Mouse (Mus musculus): Measurements from ENCODE around the gene Mindy4b-ps. TPM values are rescaled to one million over a fixed set of nuclear protein-coding genes. Genes with fewer than 3 reads are reported as not detected.

Gene Mindy4b-ps
- polyA plus RNA-seq, 1 experiment from 2014 or later: not detected

DNA sequence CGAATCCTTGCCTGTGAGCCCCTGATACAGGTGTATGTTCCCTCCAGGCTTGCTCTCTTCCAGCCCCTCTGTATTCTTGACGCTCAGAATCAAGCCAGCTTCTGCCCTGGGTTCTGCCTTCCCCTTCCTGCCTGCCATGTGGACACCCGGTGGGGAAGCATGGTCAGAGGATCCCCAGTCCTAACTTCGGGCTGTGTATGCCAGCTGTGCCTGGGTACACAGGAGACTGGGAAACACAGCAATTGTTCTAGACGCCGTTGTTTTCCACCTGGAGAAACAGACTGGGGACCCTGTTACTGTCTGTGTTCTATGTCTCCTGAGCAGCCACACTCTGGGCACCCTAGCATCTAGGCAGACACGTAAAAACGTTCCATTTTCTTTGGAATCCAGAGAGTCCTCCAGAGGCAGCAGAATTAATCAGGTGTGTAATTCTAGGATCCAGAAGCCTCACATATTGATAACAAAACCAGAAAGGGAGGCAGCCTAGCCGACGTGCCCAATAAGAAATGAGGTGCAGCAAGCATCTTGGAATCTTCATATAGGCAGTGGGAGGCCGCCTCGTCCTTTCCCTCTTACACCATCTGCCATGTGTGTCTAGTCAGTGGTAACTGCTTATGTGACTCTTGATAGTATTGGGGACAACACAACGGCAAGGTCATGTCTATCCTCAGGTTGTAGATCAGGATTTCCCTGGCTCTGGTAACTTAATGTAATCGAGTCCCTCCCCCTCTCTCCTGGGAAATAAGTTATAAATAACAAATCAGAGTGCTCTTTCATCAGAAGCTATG lies 6.4 kb upstream of the Mindy4b-ps start:
- no peak for ATAC-seq (ENCODE audit: low read depth)
- 62% methylated on average over 14 of the region's 14 CpGs for WGBS (ENCODE audit: insufficient replicate concordance)

DNA sequence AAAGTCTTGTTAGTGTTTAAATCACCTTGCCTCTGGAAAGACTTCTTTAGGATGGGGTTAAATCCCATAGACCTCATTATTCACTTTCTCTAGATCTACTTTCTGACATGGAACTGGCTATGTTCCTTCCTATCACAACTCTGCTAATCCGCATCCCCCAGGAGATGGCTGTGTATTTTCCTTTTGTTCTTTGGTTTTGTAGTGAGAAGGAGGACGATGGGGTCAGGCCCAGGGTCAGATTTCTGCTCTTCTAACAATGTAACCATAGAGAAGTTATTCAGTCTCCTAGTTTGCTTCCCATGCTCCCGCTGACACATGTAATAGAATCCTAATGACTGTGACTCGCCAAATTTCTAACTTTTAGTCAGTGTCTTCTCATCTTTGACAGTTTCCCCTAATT lies 4.2 kb upstream of the Mindy4b-ps start:
- no peak overlapping the region for H3K9ac ChIP-seq (ENCODE audit: low read depth, low read length)
- H3K27ac ChIP-seq (ENCODE audit: low read length): no peak overlapping the region
- H3K4me3 ChIP-seq (ENCODE audit: low read depth, low read length): no peak overlapping the region
- no peak for ATAC-seq (ENCODE audit: low read depth)
- H3K27me3 ChIP-seq (ENCODE audit: control insufficient read depth, insufficient read depth, low read depth, low read length): no peaks in the 10 kb centered on the region
- WGBS (ENCODE audit: insufficient replicate concordance): 49% methylated on average over 4 of the region's 4 CpGs
- H3K36me3 ChIP-seq (ENCODE audit: control insufficient read depth, insufficient read depth): no peaks in the 10 kb centered on the region
- no peak overlapping the region for H3K4me2 ChIP-seq (ENCODE audit: low read depth, low read length)
- H3K9me3 ChIP-seq (replicated peaks; ENCODE audit: control insufficient read depth, low read length): no peaks in the 10 kb centered on the region
- no peaks in the 10 kb centered on the region for H3K4me1 ChIP-seq (ENCODE audit: control insufficient read depth, low read depth, low read length)

More for the DNA sequence above, 6.4 kb upstream of the Mindy4b-ps start:
- Histone ChIP-seq H3K4me1 (ENCODE audit: control insufficient read depth, low read depth, low read length) (no peaks in the 10 kb centered on the region), H3K9me3 (replicated peaks; ENCODE audit: control insufficient read depth, low read length) (no peaks in the 10 kb centered on the region), H3K27ac (ENCODE audit: low read length) (no peak overlapping the region), H3K27me3 (ENCODE audit: control insufficient read depth, insufficient read depth, low read depth, low read length) (no peaks in the 10 kb centered on the region), H3K36me3 (ENCODE audit: control insufficient read depth, insufficient read depth) (no peaks in the 10 kb centered on the region), H3K4me2 (ENCODE audit: low read depth, low read length) (no peak overlapping the region), H3K9ac (ENCODE audit: low read depth, low read length) (no peak overlapping the region), H3K4me3 (ENCODE audit: low read depth, low read length) (no peak overlapping the region)

DNA sequence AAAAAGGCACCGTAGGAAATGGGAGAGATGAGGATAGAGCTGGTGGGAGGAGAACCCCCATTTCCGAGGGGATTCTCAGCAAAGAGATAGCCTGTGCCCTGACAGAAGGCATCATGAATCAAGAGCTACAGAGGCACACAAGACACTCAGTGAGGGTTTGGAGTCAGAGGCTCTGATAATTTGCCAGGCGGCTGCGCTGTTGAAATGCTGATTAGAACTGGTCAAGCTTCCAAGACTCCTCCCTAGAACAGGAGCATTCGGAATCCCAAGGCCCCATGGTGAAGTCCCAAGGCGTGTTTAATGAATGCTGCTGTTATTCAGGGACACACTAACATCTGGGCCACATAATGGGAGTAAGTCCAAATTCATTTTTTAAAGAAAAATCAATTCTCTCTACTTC lies 4.8 kb downstream of the Mindy4b-ps start:
- no peak for ATAC-seq (ENCODE audit: low read depth)
- H3K4me3 ChIP-seq (ENCODE audit: low read depth, low read length): no peak overlapping the region
- WGBS (ENCODE audit: insufficient replicate concordance): 55% methylated on average over 6 of the region's 6 CpGs

GRCm38 (mm10) chr3:58814191-58814590 lies 7.9 kb downstream of the Mindy4b-ps start:
- no peak for ATAC-seq (ENCODE audit: low read depth)

More for the DNA sequence above, 4.8 kb downstream of the Mindy4b-ps start:
- H3K9me3 ChIP-seq (replicated peaks; ENCODE audit: control insufficient read depth, low read length): no peaks in the 10 kb centered on the region
- no peak overlapping the region for H3K9ac ChIP-seq (ENCODE audit: low read depth, low read length)
- no peaks in the 10 kb centered on the region for H3K27me3 ChIP-seq (ENCODE audit: control insufficient read depth, insufficient read depth, low read depth, low read length)
- H3K4me1 ChIP-seq (ENCODE audit: control insufficient read depth, low read depth, low read length): no peaks in the 10 kb centered on the region
- H3K36me3 ChIP-seq (ENCODE audit: control insufficient read depth, insufficient read depth): no peaks in the 10 kb centered on the region
- H3K27ac ChIP-seq (ENCODE audit: low read length): no peak overlapping the region
- no peak overlapping the region for H3K4me2 ChIP-seq (ENCODE audit: low read depth, low read length)

DNA sequence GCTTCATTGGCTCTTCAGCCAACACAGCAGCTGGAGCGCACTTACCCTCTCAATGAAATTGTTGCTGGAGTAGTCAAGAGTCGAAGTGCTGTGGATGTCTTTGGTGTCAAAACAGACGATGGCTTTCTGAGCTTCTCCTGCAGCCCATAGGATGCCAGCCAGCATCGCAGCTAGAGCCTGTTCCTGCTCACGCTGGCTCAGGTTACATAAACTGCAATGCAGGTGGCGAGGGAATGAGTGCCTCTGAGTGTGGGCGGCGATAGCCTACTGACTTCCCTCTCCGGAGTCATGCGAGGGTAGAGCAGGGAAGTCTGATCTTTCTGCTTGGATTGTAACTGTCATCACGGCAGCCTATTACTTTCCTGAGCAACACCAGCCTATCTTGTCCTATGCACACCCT lies 11.8 kb downstream of the Mindy4b-ps start:
- Histone ChIP-seq H3K9ac (ENCODE audit: low read depth, low read length) (no peak overlapping the region), H3K4me3 (ENCODE audit: low read depth, low read length) (no peak overlapping the region), H3K36me3 (ENCODE audit: control insufficient read depth, insufficient read depth) (no peaks in the 10 kb centered on the region), H3K9me3 (replicated peaks; ENCODE audit: control insufficient read depth, low read length) (no peaks in the 10 kb centered on the region), H3K4me2 (ENCODE audit: low read depth, low read length) (no peak overlapping the region), H3K27me3 (ENCODE audit: control insufficient read depth, insufficient read depth, low read depth, low read length) (no peaks in the 10 kb centered on the region), H3K4me1 (ENCODE audit: control insufficient read depth, low read depth, low read length) (no peaks in the 10 kb centered on the region), H3K27ac (ENCODE audit: low read length) (no peak overlapping the region)
- ATAC-seq (ENCODE audit: low read depth): no peak
- 47% methylated on average over 11 of the region's 11 CpGs for WGBS (ENCODE audit: insufficient replicate concordance)

More at GRCm38 (mm10) chr3:58814191-58814590, 7.9 kb downstream of the Mindy4b-ps start:
- H3K4me3 ChIP-seq (ENCODE audit: low read depth, low read length): no peak overlapping the region
- H3K4me1 ChIP-seq (ENCODE audit: control insufficient read depth, low read depth, low read length): no peaks in the 10 kb centered on the region
- no peaks in the 10 kb centered on the region for H3K36me3 ChIP-seq (ENCODE audit: control insufficient read depth, insufficient read depth)
- no peaks in the 10 kb centered on the region for H3K9me3 ChIP-seq (replicated peaks; ENCODE audit: control insufficient read depth, low read length)
- 75% methylated on average over 3 of the region's 3 CpGs for WGBS (ENCODE audit: insufficient replicate concordance)
- H3K27ac ChIP-seq (ENCODE audit: low read length): no peak overlapping the region
- no peak overlapping the region for H3K9ac ChIP-seq (ENCODE audit: low read depth, low read length)
- no peak overlapping the region for H3K4me2 ChIP-seq (ENCODE audit: low read depth, low read length)
- H3K27me3 ChIP-seq (ENCODE audit: control insufficient read depth, insufficient read depth, low read depth, low read length): no peaks in the 10 kb centered on the region

DNA sequence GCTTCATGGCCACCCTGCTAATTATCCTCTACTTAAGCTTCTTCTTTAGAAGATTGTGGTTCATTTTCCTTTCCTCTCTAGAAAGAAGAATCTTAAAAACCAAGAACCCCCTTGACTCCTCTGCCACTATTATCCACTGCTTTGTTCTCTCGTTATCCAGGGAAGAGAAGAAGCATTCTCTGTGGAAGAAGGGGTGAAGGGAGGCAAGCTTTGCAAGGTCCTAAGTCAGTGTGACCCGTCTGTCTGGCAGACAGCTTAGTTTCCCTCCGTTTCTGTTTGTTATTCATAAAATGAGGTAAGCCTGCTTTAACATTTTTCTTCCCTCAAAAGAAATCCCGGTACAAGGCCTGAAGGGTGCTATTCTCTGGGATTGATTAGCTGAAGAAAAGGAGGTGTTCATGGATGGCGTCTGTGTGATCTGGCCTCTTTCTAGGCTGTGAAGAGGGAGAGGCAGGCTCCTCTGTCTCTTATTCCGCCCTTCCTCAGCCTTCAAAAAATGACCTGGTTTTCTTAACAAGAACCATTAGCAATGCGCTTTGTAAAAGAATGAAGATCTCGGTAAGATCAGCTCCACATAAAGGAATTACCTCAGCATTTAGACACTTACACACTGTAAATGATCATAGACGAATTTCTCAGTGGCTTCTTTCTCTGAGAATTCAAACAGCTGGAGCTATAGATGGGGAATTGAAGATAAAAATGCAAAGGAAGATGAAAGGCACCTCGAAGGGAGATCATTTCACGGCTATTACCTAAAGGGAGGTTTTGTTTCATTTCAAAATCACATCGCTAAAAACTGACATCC lies 12.8 kb downstream of the Mindy4b-ps start:
- H3K9me3 ChIP-seq (replicated peaks; ENCODE audit: control insufficient read depth, low read length): no peaks in the 10 kb centered on the region
- H3K36me3 ChIP-seq (ENCODE audit: control insufficient read depth, insufficient read depth): no peaks in the 10 kb centered on the region
- H3K9ac ChIP-seq (ENCODE audit: low read depth, low read length): no peak overlapping the region
- H3K4me2 ChIP-seq (ENCODE audit: low read depth, low read length): no peak overlapping the region
- H3K27me3 ChIP-seq (ENCODE audit: control insufficient read depth, insufficient read depth, low read depth, low read length): no peaks in the 10 kb centered on the region
- no peak for ATAC-seq (ENCODE audit: low read depth)
- 58% methylated on average over 12 of the region's 12 CpGs for WGBS (ENCODE audit: insufficient replicate concordance)
- H3K4me1 ChIP-seq (ENCODE audit: control insufficient read depth, low read depth, low read length): no peaks in the 10 kb centered on the region
- H3K4me3 ChIP-seq (ENCODE audit: low read depth, low read length): no peak overlapping the region
- no peak overlapping the region for H3K27ac ChIP-seq (ENCODE audit: low read length)

DNA sequence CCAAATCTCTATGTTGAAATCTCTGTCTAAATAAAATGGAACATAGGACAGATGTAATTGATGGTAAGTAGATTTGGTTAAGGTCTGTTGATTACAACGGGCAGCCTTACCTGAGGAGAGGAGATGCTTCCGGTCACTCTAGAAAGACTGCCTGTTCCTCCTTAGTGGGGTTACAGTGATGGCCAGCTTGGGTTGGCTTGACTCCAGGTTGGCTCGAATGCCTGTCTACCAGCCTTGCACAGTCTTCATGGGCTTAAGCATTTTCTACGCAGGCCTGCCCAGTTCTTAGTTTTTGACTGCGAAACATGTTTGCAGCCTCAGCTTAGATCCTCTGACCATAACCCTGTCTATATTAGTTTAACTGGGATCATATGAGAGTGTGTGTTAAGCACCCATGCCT lies 13.5 kb downstream of the Mindy4b-ps start:
- no peak for ATAC-seq (ENCODE audit: low read depth)
- Histone ChIP-seq H3K4me2 (ENCODE audit: low read depth, low read length) (no peak overlapping the region), H3K27ac (ENCODE audit: low read length) (no peak overlapping the region), H3K4me3 (ENCODE audit: low read depth, low read length) (no peak overlapping the region), H3K27me3 (ENCODE audit: control insufficient read depth, insufficient read depth, low read depth, low read length) (no peaks in the 10 kb centered on the region), H3K36me3 (ENCODE audit: control insufficient read depth, insufficient read depth) (no peaks in the 10 kb centered on the region), H3K4me1 (ENCODE audit: control insufficient read depth, low read depth, low read length) (no peaks in the 10 kb centered on the region), H3K9me3 (replicated peaks; ENCODE audit: control insufficient read depth, low read length) (no peaks in the 10 kb centered on the region), H3K9ac (ENCODE audit: low read depth, low read length) (no peak overlapping the region)
- WGBS (ENCODE audit: insufficient replicate concordance): 75% methylated on average over 5 of the region's 5 CpGs

- no peak for ATAC-seq (ENCODE audit: low read depth)
- Histone ChIP-seq H3K36me3 (ENCODE audit: control insufficient read depth, insufficient read depth) (no peaks in the 10 kb centered on the region), H3K4me3 (ENCODE audit: low read depth, low read length) (no peak overlapping the region), H3K27me3 (ENCODE audit: control insufficient read depth, insufficient read depth, low read depth, low read length) (no peaks in the 10 kb centered on the region), H3K9ac (ENCODE audit: low read depth, low read length) (no peak overlapping the region), H3K9me3 (replicated peaks; ENCODE audit: control insufficient read depth, low read length) (no peaks in the 10 kb centered on the region), H3K4me2 (ENCODE audit: low read depth, low read length) (no peak overlapping the region), H3K27ac (ENCODE audit: low read length) (no peak overlapping the region), H3K4me1 (ENCODE audit: control insufficient read depth, low read depth, low read length) (no peaks in the 10 kb centered on the region)
- 62% methylated on average over 6 of the region's 6 CpGs for WGBS (ENCODE audit: insufficient replicate concordance)
Observed at GRCm38 (mm10) chr3:58804745-58805144, 17.4 kb downstream of the Mindy4b-ps start.

GRCm38 (mm10) chr3:58798676-58799075 lies 23.4 kb downstream of the Mindy4b-ps start:
- Histone ChIP-seq H3K27me3 (ENCODE audit: control insufficient read depth, insufficient read depth, low read depth, low read length) (no peaks in the 10 kb centered on the region), H3K4me3 (ENCODE audit: low read depth, low read length) (no peak overlapping the region), H3K9me3 (replicated peaks; ENCODE audit: control insufficient read depth, low read length) (no peaks in the 10 kb centered on the region), H3K36me3 (ENCODE audit: control insufficient read depth, insufficient read depth) (no peaks in the 10 kb centered on the region), H3K9ac (ENCODE audit: low read depth, low read length) (no peak overlapping the region), H3K27ac (ENCODE audit: low read length) (no peak overlapping the region), H3K4me1 (ENCODE audit: control insufficient read depth, low read depth, low read length) (no peaks in the 10 kb centered on the region), H3K4me2 (ENCODE audit: low read depth, low read length) (no peak overlapping the region)
- ATAC-seq (ENCODE audit: low read depth): no peak
- 55% methylated on average over 4 of the region's 4 CpGs for WGBS (ENCODE audit: insufficient replicate concordance)

All from liver, embryonic 16.5 days (tissue).